Mouse (Mus musculus): ENCODE data around the gene Trim25.

DNA sequence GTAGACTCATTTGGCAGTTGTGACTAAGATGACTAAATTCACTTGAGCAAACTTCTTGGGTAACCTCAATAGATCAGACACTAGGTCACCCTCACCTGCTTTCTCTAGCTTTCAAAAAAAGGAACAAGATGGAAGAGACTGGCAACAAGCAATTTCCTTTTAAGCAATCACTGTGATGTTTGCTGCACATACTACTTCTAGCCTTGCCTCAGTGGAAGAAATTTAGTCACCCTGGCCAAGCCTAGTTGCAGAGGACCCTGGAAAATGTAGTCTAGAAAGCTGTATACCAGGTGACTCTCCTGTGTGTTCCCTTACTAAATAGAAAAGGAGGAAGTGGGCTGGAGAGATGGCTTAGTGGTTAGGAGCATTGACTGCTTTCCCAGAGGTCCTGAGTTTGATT, 7.2 kb downstream of the Trim25 start:
- TF ChIP-seq CTCF (IDR thresholded peaks at IDR 0.05; ENCODE audit: borderline replicate concordance, insufficient read depth, low read depth, low read length) (no peak), POLR2A (IDR thresholded peaks at IDR 0.05; ENCODE audit: borderline replicate concordance, insufficient read depth, low read length) (no peak)
